Mouse (Mus musculus): ENCODE data around the gene Msh3.
"Not testable (repeated sequence)": the region's sequence is repeated elsewhere in the genome, so short reads cannot be mapped to it uniquely, and the experiment has no call there.

Gene Msh3

DNA sequence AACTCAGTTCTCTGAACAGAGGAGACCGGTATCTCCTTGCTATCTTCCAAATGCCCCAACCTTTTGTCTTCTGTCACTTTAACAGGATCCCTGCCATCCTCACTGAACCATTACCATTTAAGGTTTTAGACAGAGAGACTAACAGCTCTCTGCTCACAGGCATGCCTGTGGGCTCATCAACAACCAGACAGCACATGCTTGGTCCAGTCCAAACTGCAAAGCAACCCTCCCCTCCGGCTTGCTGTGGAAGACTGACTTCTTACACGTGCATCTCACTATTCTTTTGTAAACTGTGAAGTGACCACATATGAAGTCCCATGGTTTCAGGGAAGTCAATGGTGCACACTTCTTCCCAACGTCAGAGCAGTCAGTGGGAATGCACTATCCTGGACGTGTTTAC is 93.5 kb downstream of the Msh3 start:
- DNase-seq (ENCODE audit: low read depth in 2 of 2, low spot score in 2 of 2) = no peak

DNA sequence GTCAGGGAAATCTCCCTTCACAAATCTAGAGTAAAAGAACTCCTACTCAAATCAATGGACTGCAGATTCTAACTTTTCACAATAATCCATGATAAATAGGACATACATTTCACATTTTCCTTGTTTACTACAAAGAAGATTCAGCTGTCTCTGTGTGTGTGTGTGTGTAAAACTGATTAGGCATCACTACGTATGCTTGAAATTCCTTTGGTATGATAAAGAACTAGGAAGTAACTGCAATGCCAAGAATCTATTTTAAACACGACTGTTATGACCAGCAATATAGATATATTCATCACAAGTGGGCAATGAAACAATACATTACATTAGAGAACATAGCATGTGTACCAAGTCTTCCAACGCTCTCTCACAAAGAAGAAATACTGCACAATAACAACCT is 99.3 kb downstream of the Msh3 start:
- no peak for DNase-seq (ENCODE audit: low read depth in 2 of 2, low spot score in 2 of 2)

GRCm38 (mm10) chr13:92253850-92254249 is 101.0 kb downstream of the Msh3 start:
- no peak for DNase-seq (ENCODE audit: low read depth in 2 of 2, low spot score in 2 of 2)

DNA sequence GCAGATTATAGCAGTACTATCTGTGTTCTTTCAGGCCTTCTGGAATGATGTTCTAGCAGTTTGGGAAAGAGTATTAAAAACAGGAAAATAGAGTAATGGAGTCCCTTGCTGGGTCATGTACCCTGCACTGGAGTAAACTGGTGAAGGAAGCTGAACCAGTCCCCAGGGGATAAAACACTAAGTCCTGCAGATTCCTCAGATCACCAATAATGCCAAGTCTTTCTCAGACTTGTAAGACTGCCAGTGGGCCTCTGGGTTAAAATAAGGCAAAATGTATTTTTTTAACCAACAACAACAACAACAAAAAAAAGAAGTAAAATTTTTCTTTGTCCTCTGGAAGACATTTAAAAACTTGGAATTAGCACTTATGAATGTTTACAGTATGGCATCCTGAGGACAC is 102.5 kb downstream of the Msh3 start:
- DNase-seq (ENCODE audit: low read depth in 2 of 2, low spot score in 2 of 2) = no peak

DNA sequence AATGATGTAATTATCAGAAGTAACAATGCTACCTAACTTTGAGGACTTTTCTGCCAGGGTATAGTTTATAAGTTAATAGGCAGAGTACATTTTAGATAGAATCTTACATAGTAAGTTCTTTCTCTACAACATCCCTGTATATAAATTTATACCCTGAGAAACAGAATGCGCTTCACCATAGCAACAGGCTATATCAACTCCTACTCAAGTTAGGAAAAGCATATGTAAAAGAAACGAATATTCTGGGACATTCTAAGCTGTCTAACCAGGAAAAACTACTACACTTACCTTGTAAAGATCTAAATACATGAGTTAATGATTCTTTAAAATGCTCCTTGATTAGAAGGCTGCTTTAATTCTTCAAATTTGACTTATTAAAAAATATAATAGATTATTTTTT is 107.2 kb downstream of the Msh3 start:
- DNase-seq (ENCODE audit: low read depth in 2 of 2, low spot score in 2 of 2) = no peak

GRCm38 (mm10) chr13:92246966-92247365 is 107.8 kb downstream of the Msh3 start:
- DNase-seq (ENCODE audit: low read depth in 2 of 2, low spot score in 2 of 2) = no peak

- no peak for DNase-seq (ENCODE audit: low read depth in 2 of 2, low spot score in 2 of 2)
These were observed 110.1 kb downstream of the Msh3 start for GRCm38 (mm10) chr13:92244731-92245130.

- DNase-seq (ENCODE audit: low read depth in 2 of 2, low spot score in 2 of 2) = no peak
These were observed 113.4 kb downstream of the Msh3 start for GRCm38 (mm10) chr13:92241426-92241825.

GRCm38 (mm10) chr13:92237887-92238286 is 116.9 kb downstream of the Msh3 start:
- no peak for DNase-seq (ENCODE audit: low read depth in 2 of 2, low spot score in 2 of 2)

GRCm38 (mm10) chr13:92237016-92237415 is 117.8 kb downstream of the Msh3 start:
- no peak for DNase-seq (ENCODE audit: low read depth in 2 of 2, low spot score in 2 of 2)

DNA sequence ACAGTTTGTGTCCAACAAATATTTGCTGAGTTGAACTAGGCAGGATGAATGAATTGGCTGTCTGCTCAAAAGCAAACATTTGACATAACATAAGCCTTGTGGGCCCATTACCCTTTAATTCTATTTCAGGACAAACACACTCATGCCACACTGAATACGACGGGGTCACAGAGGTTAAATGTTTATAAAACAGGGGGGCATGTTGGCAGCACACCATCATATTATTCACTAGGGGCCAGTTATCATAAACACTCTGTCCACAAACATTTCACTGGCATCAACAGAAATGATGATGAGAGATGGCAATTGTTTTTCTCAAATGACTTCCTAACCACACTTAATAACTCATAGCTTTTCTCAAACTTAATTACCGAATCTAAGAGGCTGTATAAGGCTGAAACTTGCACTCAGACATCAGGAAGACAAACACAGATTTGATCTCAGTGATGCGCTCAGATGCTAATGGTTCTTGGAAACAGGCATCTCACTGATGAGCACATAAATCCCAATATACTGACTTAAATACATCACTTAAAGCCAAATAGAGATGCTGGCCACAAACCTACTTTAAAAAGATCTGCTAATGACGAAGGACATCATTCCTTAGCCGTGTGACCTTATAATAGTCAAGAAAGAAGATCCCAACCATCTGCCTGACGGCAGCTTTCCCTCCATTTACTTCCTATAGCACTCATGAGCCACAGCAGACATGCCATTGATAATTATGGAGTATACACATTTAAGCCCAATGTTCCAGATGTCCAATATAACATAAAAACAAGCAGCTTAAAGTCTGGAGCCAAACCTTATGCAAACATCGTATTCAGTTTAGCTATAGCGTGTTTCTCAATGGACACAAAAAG is 122.5 kb downstream of the Msh3 start:
- no peak for DNase-seq (ENCODE audit: low read depth in 2 of 2, low spot score in 2 of 2)

GRCm38 (mm10) chr13:92228037-92228436 is 126.8 kb downstream of the Msh3 start:
- DNase-seq (ENCODE audit: low read depth in 2 of 2, low spot score in 2 of 2) = no peak

- DNase-seq (ENCODE audit: low read depth in 2 of 2, low spot score in 2 of 2) = no peak
These were observed 131.2 kb downstream of the Msh3 start for GRCm38 (mm10) chr13:92223567-92223966.

GRCm38 (mm10) chr13:92222763-92223162 is 132.0 kb downstream of the Msh3 start:
- no peak for DNase-seq (ENCODE audit: low read depth in 2 of 2, low spot score in 2 of 2)

DNA sequence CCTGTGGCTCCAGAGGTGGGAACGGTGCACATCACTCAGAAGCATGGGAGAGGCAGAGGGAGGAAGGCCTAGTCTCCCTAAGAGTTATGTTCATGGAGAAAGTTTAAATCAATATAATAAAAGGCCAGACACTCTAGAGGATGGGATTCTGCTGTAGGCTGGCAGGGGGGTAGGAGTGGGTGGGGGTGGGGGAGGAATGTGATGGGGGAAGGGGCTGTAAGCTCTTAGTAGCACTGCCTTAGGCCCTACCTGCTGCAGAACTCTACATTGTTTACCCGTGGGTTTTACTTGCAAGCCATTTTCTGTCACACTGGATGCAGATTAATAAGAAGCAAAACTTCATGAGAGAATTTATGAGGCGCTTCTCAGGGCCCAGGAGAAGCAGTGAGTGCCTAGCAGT is 135.0 kb downstream of the Msh3 start:
- DNase-seq (ENCODE audit: low read depth in 2 of 2, low spot score in 2 of 2) = no peak

- no peak for DNase-seq (ENCODE audit: low read depth in 2 of 2, low spot score in 2 of 2)
These were observed 137.6 kb downstream of the Msh3 start for GRCm38 (mm10) chr13:92217216-92217615.

DNA sequence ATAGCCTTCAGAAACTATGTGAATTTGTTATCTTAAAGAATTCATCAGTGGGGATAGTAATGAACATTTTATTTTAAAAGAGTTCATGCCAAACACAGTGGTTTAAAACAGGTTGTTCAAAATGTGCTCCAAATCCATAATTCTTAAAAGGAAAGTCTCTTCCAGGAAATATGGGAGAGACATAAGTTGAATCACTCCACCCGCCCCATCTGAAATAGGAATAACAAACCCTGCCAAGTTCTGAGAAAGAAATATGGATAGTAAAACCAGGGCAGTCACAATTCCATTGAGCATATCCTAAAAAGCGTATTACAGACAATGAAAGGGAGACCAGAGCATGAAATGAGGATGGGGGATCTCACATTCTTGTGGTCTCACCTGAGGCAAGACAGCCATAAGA is 157.9 kb downstream of the Msh3 start:
- DNase-seq (ENCODE audit: low read depth in 2 of 2, low spot score in 2 of 2) = no peak

GRCm38 (mm10) chr13:92193806-92194205 is 161.0 kb downstream of the Msh3 start:
- not testable (repeated sequence) for DNase-seq (ENCODE audit: low read depth in 2 of 2, low spot score in 2 of 2)

DNA sequence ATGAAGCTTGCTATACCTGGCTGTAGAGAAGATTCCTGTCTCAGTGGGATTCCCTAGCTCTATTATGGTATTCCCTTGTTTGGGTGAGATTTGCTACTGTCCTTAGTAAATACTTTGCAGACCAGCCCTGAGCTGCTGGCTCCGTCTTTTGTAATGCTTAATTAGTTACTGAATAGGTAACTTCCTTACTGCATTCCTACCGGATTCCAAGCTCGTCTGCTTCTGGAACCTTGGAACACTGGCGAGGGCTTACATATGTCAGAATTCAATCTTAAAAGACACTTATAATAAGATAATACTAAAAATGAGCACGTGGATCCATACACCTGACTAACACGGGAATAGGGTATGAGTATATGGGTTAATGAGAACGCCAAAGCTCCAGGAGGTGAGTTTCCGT is 182.1 kb downstream of the Msh3 start:
- not testable (repeated sequence) for DNase-seq (ENCODE audit: low read depth in 2 of 2, low spot score in 2 of 2)
